Mouse (Mus musculus) bone marrow macrophage, adult 2 months (primary cell): ENCODE data around the gene Gm11939.

Experiments
- CTCF ChIP-seq: IDR thresholded peaks from 2 replicates; pipeline ENCODE4 v1.5.1; 2012; ENCODE audit warnings: low read depth, mild to moderate bottlenecking, low read length, moderate library complexity
- POLR2A ChIP-seq: IDR thresholded peaks from 2 replicates; pipeline ENCODE4 v1.6.1; 2012; ENCODE audit warnings: mild to moderate bottlenecking, low read depth, low read length, borderline replicate concordance

DNA sequence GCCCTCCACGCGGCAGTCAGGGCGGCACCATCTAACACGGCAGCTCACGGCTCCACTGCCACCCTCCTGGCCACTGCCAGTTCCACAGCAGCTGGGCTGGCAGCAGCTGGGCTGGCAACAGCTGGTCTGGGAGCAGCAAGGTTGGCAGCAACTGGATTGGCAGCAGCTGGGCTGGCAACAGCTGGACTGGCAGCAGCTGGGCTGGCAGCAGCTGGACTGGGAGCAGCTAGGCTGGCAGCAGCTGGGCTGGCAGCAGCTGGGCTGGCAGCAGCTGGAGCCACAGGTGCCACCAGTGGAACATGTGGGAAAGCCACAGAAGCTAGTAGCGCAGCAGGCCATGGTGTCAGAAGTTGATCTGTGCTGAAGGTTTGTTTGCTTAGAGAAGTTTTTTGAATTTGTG lies 31.7 kb upstream of the Gm11939 start, which contains the start of gene Krtap1-3:
- TF ChIP-seq CTCF (no peak), POLR2A (no peak)
